ENCODE assay signal across 15 mouse cellular contexts in genomic region chr2:117168379-117168778, GRCm38 (mm10).
"Had no signal": no experiment of that assay in that cellular context is flagged by ENCODE, and none has a peak within 500 bp of the region (broad histone marks: within the 10 kb centered on the region; RNA-seq: fewer than 3 reads in every experiment).

No protein-coding gene starts in this region.

- ATAC-seq: intestine, embryonic 16.5 days had no signal

- H3K4me1 ChIP-seq: limb, embryonic 13.5 days had no signal

- DNase-seq: kidney, adult 18-20 months; kidney, adult 9 months; kidney, postnatal 14 days; kidney, postnatal 4 days; lung, adult 2 months; midbrain, embryonic 14.5 days; thymus, adult 2 months; thymus, postnatal 14 days had no signal

- H3K4me3 ChIP-seq: limb, embryonic 10.5 days; limb, embryonic 13.5 days; megakaryocyte, embryonic 14.5 days had no signal

- H3K4me2 ChIP-seq: limb, embryonic 13.5 days; midbrain, embryonic 11.5 days had no signal

- H3K9me3 ChIP-seq: limb, embryonic 10.5 days; limb, embryonic 13.5 days; megakaryocyte, embryonic 14.5 days had no signal

- H3K27ac ChIP-seq: limb, embryonic 10.5 days; limb, embryonic 13.5 days; macrophage; stomach, postnatal 0 days had no signal

- H3K9ac ChIP-seq: limb, embryonic 13.5 days had no signal

- H3K27me3 ChIP-seq: limb, embryonic 13.5 days; megakaryocyte, embryonic 14.5 days had no signal
